Mouse (Mus musculus): ENCODE measurements around the gene Pdpn. TPM values are rescaled to one million over a fixed set of nuclear protein-coding genes. Genes with fewer than 3 reads are reported as not detected.

Gene Pdpn
- total RNA-seq, 2 experiments from 2014 or later: not detected

GRCm38 (mm10) chr4:143300113-143300688 lies 837 bp upstream of the Pdpn start:
- ATAC-seq (replicated peaks; ENCODE audit: poor library complexity): no peak

GRCm38 (mm10) chr4:143298431-143299315 lies 691 bp downstream of the Pdpn start:
- ATAC-seq (replicated peaks; ENCODE audit: poor library complexity): peak; percentile 65

- no peak for ATAC-seq (replicated peaks; ENCODE audit: poor library complexity)
Measured at GRCm38 (mm10) chr4:143297016-143297556, 2.3 kb downstream of the Pdpn start.

GRCm38 (mm10) chr4:143296153-143296552 lies 3.2 kb downstream of the Pdpn start:
- ATAC-seq (replicated peaks; ENCODE audit: poor library complexity): no peak

GRCm38 (mm10) chr4:143294324-143294723 lies 5.0 kb downstream of the Pdpn start:
- no peak for ATAC-seq (replicated peaks; ENCODE audit: poor library complexity)

- ATAC-seq (replicated peaks; ENCODE audit: poor library complexity): peak; percentile 77
Measured at GRCm38 (mm10) chr4:143288880-143289279, 10.5 kb downstream of the Pdpn start.

GRCm38 (mm10) chr4:143288473-143288872 lies 10.9 kb downstream of the Pdpn start:
- ATAC-seq (replicated peaks; ENCODE audit: poor library complexity): peak; percentile 86

GRCm38 (mm10) chr4:143287065-143287464 lies 12.3 kb downstream of the Pdpn start:
- ATAC-seq (replicated peaks; ENCODE audit: poor library complexity): 0 out of 2 replicates have a peak, but pooled peaks have one; percentile 26

- ATAC-seq (replicated peaks; ENCODE audit: poor library complexity): peak; percentile 55
Measured at GRCm38 (mm10) chr4:143280166-143280565, 19.2 kb downstream of the Pdpn start.

- ATAC-seq (replicated peaks; ENCODE audit: poor library complexity): no peak
Measured at GRCm38 (mm10) chr4:143279661-143280060, 19.7 kb downstream of the Pdpn start.

- ATAC-seq (replicated peaks; ENCODE audit: poor library complexity): no peak
Measured at GRCm38 (mm10) chr4:143279016-143279415, 20.3 kb downstream of the Pdpn start.

GRCm38 (mm10) chr4:143278429-143278871 lies 20.9 kb downstream of the Pdpn start:
- ATAC-seq (replicated peaks; ENCODE audit: poor library complexity): peak; percentile 89

GRCm38 (mm10) chr4:143277319-143277718 lies 22.0 kb downstream of the Pdpn start:
- peak; percentile 72 for ATAC-seq (replicated peaks; ENCODE audit: poor library complexity)

- ATAC-seq (replicated peaks; ENCODE audit: poor library complexity): peak; percentile 95
Measured at GRCm38 (mm10) chr4:143271571-143271970, 27.8 kb downstream of the Pdpn start.

- ATAC-seq (replicated peaks; ENCODE audit: poor library complexity): peak; percentile 45
Measured at GRCm38 (mm10) chr4:143270903-143271302, 28.5 kb downstream of the Pdpn start.

GRCm38 (mm10) chr4:143262696-143263095 lies 36.7 kb downstream of the Pdpn start:
- ATAC-seq (replicated peaks; ENCODE audit: poor library complexity): no peak

- ATAC-seq (replicated peaks; ENCODE audit: poor library complexity): peak; percentile 47
Measured at GRCm38 (mm10) chr4:143259718-143260349, 39.5 kb downstream of the Pdpn start.

GRCm38 (mm10) chr4:143258517-143258916 lies 40.8 kb downstream of the Pdpn start:
- peak; percentile 86 for ATAC-seq (replicated peaks; ENCODE audit: poor library complexity)

- no peak for ATAC-seq (replicated peaks; ENCODE audit: poor library complexity)
Measured at GRCm38 (mm10) chr4:143257971-143258370, 41.4 kb downstream of the Pdpn start.

GRCm38 (mm10) chr4:143255541-143255940 lies 43.8 kb downstream of the Pdpn start:
- no peak for ATAC-seq (replicated peaks; ENCODE audit: poor library complexity)

GRCm38 (mm10) chr4:143253356-143253755 lies 46.0 kb downstream of the Pdpn start:
- ATAC-seq (replicated peaks; ENCODE audit: poor library complexity): no peak
